Mouse (Mus musculus): Measurements from ENCODE around the gene Olfr1231. TPM values are rescaled to one million over a fixed set of nuclear protein-coding genes. Genes with fewer than 3 reads are reported as not detected.

Olfr1231 gene
- polyA plus RNA-seq (2015; fragmentation: Nextera tagmentation; extraction: Ambion mirVana) = 0.02 TPM in 1 of 2 replicates, not detected in the other

DNA sequence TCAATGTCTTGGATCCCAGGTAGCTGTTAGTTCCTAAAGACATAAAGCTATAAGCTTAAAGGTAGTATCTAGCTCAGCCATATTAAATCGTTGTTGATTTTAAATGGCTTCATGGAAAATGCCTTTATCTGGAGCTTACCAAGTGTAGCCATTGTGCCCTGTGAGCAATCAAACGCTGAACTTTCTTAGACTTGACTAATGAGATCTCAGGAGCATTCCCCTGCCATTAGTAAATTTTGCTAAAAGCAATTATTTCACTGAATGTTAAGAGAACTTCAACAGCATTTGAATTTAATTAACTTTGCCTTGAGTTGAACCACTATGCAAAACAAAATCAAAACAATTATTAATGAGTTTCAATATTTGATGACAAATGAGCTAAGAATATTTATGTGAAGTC is at the start of gene Olfr1231:
Gene Olfr1231, minus strand, starts transcription at position 101 of the 400 bp plus-strand sequence.
- Histone ChIP-seq H3K9me3 (ENCODE audit: control insufficient read depth, low read length) (no peaks in the 10 kb centered on the region), H3K4me1 (replicated peaks; ENCODE audit: control insufficient read depth, insufficient read depth) (no peaks in the 10 kb centered on the region), H3K27ac (replicated peaks) (no peak within 1 kb of the TSS), H3K4me2 (replicated peaks; ENCODE audit: low read depth) (no peak within 1 kb of the TSS), H3K36me3 (ENCODE audit: control insufficient read depth, insufficient read depth, low read length) (no peaks in the 10 kb centered on the region), H3K27me3 (ENCODE audit: control insufficient read depth, insufficient read depth, low read length) (no peaks in the 10 kb centered on the region), H3K9ac (ENCODE audit: low read length) (no peak within 1 kb of the TSS), H3K4me3 (ENCODE audit: low read depth, low read length) (no peak within 1 kb of the TSS)
- TF ChIP-seq EP300 (optimal IDR thresholded peaks at IDR 0.05) = no peak
- TF ChIP-seq CTCF (IDR thresholded peaks at IDR 0.05; ENCODE audit: low read depth) = no peak
- 75% methylated on average over 2 of the region's 2 CpGs for WGBS
- no peak for DNase-seq (ENCODE audit: low spot score)
- no peak for ATAC-seq (ENCODE audit: low FRiP score, low TSS enrichment)

DNA sequence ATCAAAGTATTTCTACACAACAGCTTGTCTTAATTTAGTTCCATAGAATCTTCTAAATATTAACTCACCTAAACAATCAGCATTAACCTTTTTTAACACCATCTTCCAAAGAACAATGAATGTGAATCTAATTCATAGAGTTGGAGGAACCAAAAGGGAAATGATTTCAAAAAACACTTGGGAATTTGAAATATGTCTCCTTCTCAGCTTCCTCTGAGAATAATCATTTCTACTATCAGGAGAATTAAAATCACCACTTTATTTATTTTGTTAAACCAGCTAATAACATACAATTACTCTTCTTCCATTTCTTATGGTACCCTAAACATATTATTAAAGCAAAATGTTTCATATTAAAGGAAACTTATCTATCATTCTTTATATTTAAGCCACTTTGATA is 35.4 kb upstream of the Olfr1231 start, which contains the start of gene Olfr1233:
Gene Olfr1233, minus strand, starts transcription at position 101 of the 400 bp plus-strand sequence.
- H3K36me3 ChIP-seq (ENCODE audit: control insufficient read depth, insufficient read depth, low read length) = no peaks in the 10 kb centered on the region
- TF ChIP-seq EP300 (optimal IDR thresholded peaks at IDR 0.05) (no peak), CTCF (IDR thresholded peaks at IDR 0.05; ENCODE audit: low read depth) (no peak)
- H3K27me3 ChIP-seq (ENCODE audit: control insufficient read depth, insufficient read depth, low read length) = no peaks in the 10 kb centered on the region
- no peaks in the 10 kb centered on the region for H3K4me1 ChIP-seq (replicated peaks; ENCODE audit: control insufficient read depth, insufficient read depth)
- ATAC-seq (ENCODE audit: low FRiP score, low TSS enrichment) (no peak), DNase-seq (ENCODE audit: low spot score) (no peak)
- no peak within 1 kb of the TSS for H3K9ac ChIP-seq (ENCODE audit: low read length)
- H3K4me3 ChIP-seq (ENCODE audit: low read depth, low read length) = no peak within 1 kb of the TSS
- H3K9me3 ChIP-seq (ENCODE audit: control insufficient read depth, low read length) = no peaks in the 10 kb centered on the region
- H3K4me2 ChIP-seq (replicated peaks; ENCODE audit: low read depth) = no peak within 1 kb of the TSS
- H3K27ac ChIP-seq (replicated peaks) = no peak within 1 kb of the TSS

DNA sequence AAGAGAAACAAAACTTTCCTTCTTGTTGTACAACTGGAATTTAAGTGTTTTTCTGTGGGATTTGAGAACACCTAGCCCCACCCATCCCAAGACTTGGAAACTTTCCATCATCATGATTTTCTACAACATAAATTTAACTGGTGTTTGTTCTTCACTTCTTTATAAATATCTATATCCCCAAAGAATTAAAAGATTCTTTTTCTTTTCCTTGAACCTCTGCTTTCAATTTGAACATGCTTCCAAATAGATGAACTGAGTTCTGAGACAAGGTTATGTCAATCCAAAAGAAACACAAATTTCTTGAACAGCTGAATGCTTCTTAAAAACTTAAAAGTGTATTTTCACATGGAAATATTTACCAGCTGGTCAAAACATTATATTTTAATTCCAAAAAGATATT is 22.7 kb upstream of the Olfr1231 start, which contains the start of gene Olfr1232:
Gene Olfr1232, minus strand, starts transcription at position 101 of the 400 bp plus-strand sequence.
- Histone ChIP-seq H3K4me2 (replicated peaks; ENCODE audit: low read depth) (no peak within 1 kb of the TSS), H3K9me3 (ENCODE audit: control insufficient read depth, low read length) (no peaks in the 10 kb centered on the region), H3K27ac (replicated peaks) (no peak within 1 kb of the TSS), H3K4me3 (ENCODE audit: low read depth, low read length) (no peak within 1 kb of the TSS), H3K36me3 (ENCODE audit: control insufficient read depth, insufficient read depth, low read length) (no peaks in the 10 kb centered on the region), H3K4me1 (replicated peaks; ENCODE audit: control insufficient read depth, insufficient read depth) (no peaks in the 10 kb centered on the region), H3K9ac (ENCODE audit: low read length) (no peak within 1 kb of the TSS), H3K27me3 (ENCODE audit: control insufficient read depth, insufficient read depth, low read length) (no peaks in the 10 kb centered on the region)
- ATAC-seq (ENCODE audit: low FRiP score, low TSS enrichment) (no peak), DNase-seq (ENCODE audit: low spot score) (no peak)
- TF ChIP-seq CTCF (IDR thresholded peaks at IDR 0.05; ENCODE audit: low read depth) (no peak), EP300 (optimal IDR thresholded peaks at IDR 0.05) (no peak)

DNA sequence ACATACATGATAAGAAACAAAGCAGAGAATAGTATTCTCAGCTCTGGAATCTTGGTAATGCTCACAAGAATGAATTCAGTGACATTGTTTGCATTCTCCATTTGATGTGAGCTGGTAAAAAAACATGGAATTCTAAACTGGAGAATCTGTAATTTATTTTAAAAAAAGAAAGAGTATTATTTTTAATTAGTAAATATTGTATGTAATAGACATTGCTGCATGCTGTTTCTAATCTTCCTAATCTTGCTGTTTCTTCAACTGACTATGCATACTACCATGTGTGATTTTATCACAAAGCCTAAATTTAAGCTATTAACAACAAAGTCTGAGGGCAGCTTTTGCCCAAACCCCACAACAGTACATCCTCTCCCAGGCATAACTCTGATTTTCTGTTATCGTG is 9.7 kb downstream of the Olfr1231 start, which contains the start of gene Olfr1230:
Gene Olfr1230, minus strand, starts transcription at position 101 of the 400 bp plus-strand sequence.
- TF ChIP-seq EP300 (optimal IDR thresholded peaks at IDR 0.05) (no peak), CTCF (IDR thresholded peaks at IDR 0.05; ENCODE audit: low read depth) (no peak)
- 75% methylated on average over 1 of the region's 1 CpGs for WGBS

DNA sequence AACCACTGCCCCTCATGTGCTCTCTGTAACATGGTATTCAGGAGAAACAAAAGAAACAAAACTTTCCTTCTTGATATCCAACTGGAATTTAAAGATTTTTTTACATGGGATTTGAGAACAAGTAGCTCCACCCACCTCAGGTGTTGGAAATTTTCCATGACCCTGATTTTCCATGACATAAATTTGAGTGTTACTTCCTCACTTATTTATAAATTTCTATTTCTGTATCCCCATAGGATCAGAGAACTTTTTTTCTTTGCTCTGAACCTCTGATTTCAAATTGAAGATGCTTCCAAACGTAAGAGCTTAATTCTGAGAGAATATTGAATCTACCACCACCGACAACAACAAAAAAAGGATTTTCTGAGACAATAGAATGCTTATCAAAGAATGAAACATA is 19.0 kb downstream of the Olfr1231 start, which contains the start of gene Olfr1229:
Gene Olfr1229, minus strand, starts transcription at position 101 of the 400 bp plus-strand sequence.
- no peaks in the 10 kb centered on the region for H3K27me3 ChIP-seq (ENCODE audit: control insufficient read depth, insufficient read depth, low read length)
- no peak for TF ChIP-seq CTCF (IDR thresholded peaks at IDR 0.05; ENCODE audit: low read depth)
- no peak for TF ChIP-seq EP300 (optimal IDR thresholded peaks at IDR 0.05)
- no peaks in the 10 kb centered on the region for H3K9me3 ChIP-seq (ENCODE audit: control insufficient read depth, low read length)
- H3K4me2 ChIP-seq (replicated peaks; ENCODE audit: low read depth) = no peak within 1 kb of the TSS
- WGBS = 68% methylated on average over 2 of the region's 2 CpGs
- DNase-seq (ENCODE audit: low spot score) (no peak), ATAC-seq (ENCODE audit: low FRiP score, low TSS enrichment) (no peak)
- H3K27ac ChIP-seq (replicated peaks) = no peak within 1 kb of the TSS
- no peaks in the 10 kb centered on the region for H3K36me3 ChIP-seq (ENCODE audit: control insufficient read depth, insufficient read depth, low read length)
- no peaks in the 10 kb centered on the region for H3K4me1 ChIP-seq (replicated peaks; ENCODE audit: control insufficient read depth, insufficient read depth)
- H3K9ac ChIP-seq (ENCODE audit: low read length) = no peak within 1 kb of the TSS
- no peak within 1 kb of the TSS for H3K4me3 ChIP-seq (ENCODE audit: low read depth, low read length)

More for the DNA sequence above, 9.7 kb downstream of the Olfr1231 start, which contains the start of gene Olfr1230:
- Histone ChIP-seq H3K4me2 (replicated peaks; ENCODE audit: low read depth) (no peak within 1 kb of the TSS), H3K9me3 (ENCODE audit: control insufficient read depth, low read length) (no peaks in the 10 kb centered on the region), H3K27ac (replicated peaks) (no peak within 1 kb of the TSS), H3K27me3 (ENCODE audit: control insufficient read depth, insufficient read depth, low read length) (no peaks in the 10 kb centered on the region), H3K36me3 (ENCODE audit: control insufficient read depth, insufficient read depth, low read length) (no peaks in the 10 kb centered on the region), H3K9ac (ENCODE audit: low read length) (no peak within 1 kb of the TSS), H3K4me1 (replicated peaks; ENCODE audit: control insufficient read depth, insufficient read depth) (no peaks in the 10 kb centered on the region), H3K4me3 (ENCODE audit: low read depth, low read length) (no peak within 1 kb of the TSS)
- no peak for DNase-seq (ENCODE audit: low spot score)
- no peak for ATAC-seq (ENCODE audit: low FRiP score, low TSS enrichment)

DNA sequence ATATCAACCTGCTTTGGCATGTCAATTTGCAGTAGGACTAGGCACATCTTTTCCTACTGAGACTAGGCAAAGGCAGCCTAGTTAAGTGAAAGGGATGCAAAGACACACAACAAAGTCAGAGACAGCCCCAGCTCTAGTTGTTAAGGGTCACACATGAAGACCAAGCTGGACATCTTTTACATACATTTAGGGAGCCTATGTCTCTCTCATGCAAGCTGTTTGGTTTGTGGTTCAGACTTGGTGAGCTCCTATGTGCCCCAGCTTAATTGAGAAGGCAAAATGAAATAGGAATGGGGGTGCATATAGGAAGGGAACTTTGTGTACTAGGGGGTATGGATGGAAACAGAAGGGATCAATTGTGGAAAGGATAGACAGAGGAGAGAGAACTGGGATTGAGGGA is 52.9 kb downstream of the Olfr1231 start, which contains the start of gene Olfr1228:
Gene Olfr1228, minus strand, starts transcription at position 101 of the 400 bp plus-strand sequence.
- ATAC-seq (ENCODE audit: low FRiP score, low TSS enrichment) = no peak
- H3K4me2 ChIP-seq (replicated peaks; ENCODE audit: low read depth) = no peak within 1 kb of the TSS

More for the DNA sequence above, 52.9 kb downstream of the Olfr1231 start, which contains the start of gene Olfr1228:
- no peaks in the 10 kb centered on the region for H3K27me3 ChIP-seq (ENCODE audit: control insufficient read depth, insufficient read depth, low read length)
- H3K9me3 ChIP-seq (ENCODE audit: control insufficient read depth, low read length) = no peaks in the 10 kb centered on the region
- H3K4me1 ChIP-seq (replicated peaks; ENCODE audit: control insufficient read depth, insufficient read depth) = no peaks in the 10 kb centered on the region
- H3K36me3 ChIP-seq (ENCODE audit: control insufficient read depth, insufficient read depth, low read length) = no peaks in the 10 kb centered on the region
- no peak within 1 kb of the TSS for H3K9ac ChIP-seq (ENCODE audit: low read length)
- no peak for TF ChIP-seq CTCF (IDR thresholded peaks at IDR 0.05; ENCODE audit: low read depth)
- no peak for TF ChIP-seq EP300 (optimal IDR thresholded peaks at IDR 0.05)
- H3K27ac ChIP-seq (replicated peaks) = no peak within 1 kb of the TSS
- no peak for DNase-seq (ENCODE audit: low spot score)
- H3K4me3 ChIP-seq (ENCODE audit: low read depth, low read length) = no peak within 1 kb of the TSS

Other genes starting within 250 kb of the Olfr1231 start
- gene Olfr1218, start 245.9 kb downstream of the Olfr1231 start, polyA plus RNA-seq (2015; fragmentation: Nextera tagmentation; extraction: Ambion mirVana) = not detected in 2 replicates
- gene Olfr1219, start 223.6 kb downstream of the Olfr1231 start, polyA plus RNA-seq (2015; fragmentation: Nextera tagmentation; extraction: Ambion mirVana) = not detected in 2 replicates
- gene Olfr1220, start 200.2 kb downstream of the Olfr1231 start, polyA plus RNA-seq (2015; fragmentation: Nextera tagmentation; extraction: Ambion mirVana) = not detected in 2 replicates
- gene Olfr1221, start 189.8 kb downstream of the Olfr1231 start, polyA plus RNA-seq (2015; fragmentation: Nextera tagmentation; extraction: Ambion mirVana) = 0.04 TPM in 1 of 2 replicates, not detected in the other
- gene Olfr1222, start 174.0 kb downstream of the Olfr1231 start, polyA plus RNA-seq (2015; fragmentation: Nextera tagmentation; extraction: Ambion mirVana) = not detected in 2 replicates
- not detected in 2 replicates for gene Olfr1223, start 155.5 kb downstream of the Olfr1231 start, polyA plus RNA-seq (2015; fragmentation: Nextera tagmentation; extraction: Ambion mirVana)
- gene Olfr1224-ps1, start 143.0 kb downstream of the Olfr1231 start, polyA plus RNA-seq (2015; fragmentation: Nextera tagmentation; extraction: Ambion mirVana) = not detected in 2 replicates
- gene Olfr1225, start 132.4 kb downstream of the Olfr1231 start, polyA plus RNA-seq (2015; fragmentation: Nextera tagmentation; extraction: Ambion mirVana) = not detected in 2 replicates
- 0.01 TPM in 1 of 2 replicates, not detected in the other for gene Olfr1226, start 107.0 kb downstream of the Olfr1231 start, polyA plus RNA-seq (2015; fragmentation: Nextera tagmentation; extraction: Ambion mirVana)
- not detected in 2 replicates for gene Olfr1228, start 53.0 kb downstream of the Olfr1231 start, polyA plus RNA-seq (2015; fragmentation: Nextera tagmentation; extraction: Ambion mirVana)
- not detected in 2 replicates for gene Olfr1229, start 19.1 kb downstream of the Olfr1231 start, polyA plus RNA-seq (2015; fragmentation: Nextera tagmentation; extraction: Ambion mirVana)
- not detected in 2 replicates for gene Olfr1230, start 9.8 kb downstream of the Olfr1231 start, polyA plus RNA-seq (2015; fragmentation: Nextera tagmentation; extraction: Ambion mirVana)
- not detected in 2 replicates for gene Olfr1232, start 22.6 kb upstream of the Olfr1231 start, polyA plus RNA-seq (2015; fragmentation: Nextera tagmentation; extraction: Ambion mirVana)
- 0.02 TPM in 1 of 2 replicates, not detected in the other for gene Olfr1233, start 35.3 kb upstream of the Olfr1231 start, polyA plus RNA-seq (2015; fragmentation: Nextera tagmentation; extraction: Ambion mirVana)
- gene Olfr1234, start 57.8 kb upstream of the Olfr1231 start, polyA plus RNA-seq (2015; fragmentation: Nextera tagmentation; extraction: Ambion mirVana) = not detected in 2 replicates
- not detected in 2 replicates for gene Olfr1238, start 102.6 kb upstream of the Olfr1231 start, polyA plus RNA-seq (2015; fragmentation: Nextera tagmentation; extraction: Ambion mirVana)
- not detected in 2 replicates for gene Olfr1239, start 113.3 kb upstream of the Olfr1231 start, polyA plus RNA-seq (2015; fragmentation: Nextera tagmentation; extraction: Ambion mirVana)
- not detected in 2 replicates for gene Olfr1240, start 135.9 kb upstream of the Olfr1231 start, polyA plus RNA-seq (2015; fragmentation: Nextera tagmentation; extraction: Ambion mirVana)
- gene Olfr1241, start 180.1 kb upstream of the Olfr1231 start, polyA plus RNA-seq (2015; fragmentation: Nextera tagmentation; extraction: Ambion mirVana) = not detected in 2 replicates
- not detected in 2 replicates for gene Olfr1242, start 191.3 kb upstream of the Olfr1231 start, polyA plus RNA-seq (2015; fragmentation: Nextera tagmentation; extraction: Ambion mirVana)
- gene Olfr1243, start 224.4 kb upstream of the Olfr1231 start, polyA plus RNA-seq (2015; fragmentation: Nextera tagmentation; extraction: Ambion mirVana) = not detected in 2 replicates

Measured in stomach, postnatal 0 days (tissue).